Mouse (Mus musculus) MEL (cell line): Measurements from ENCODE around the gene Lnx2.

Source experiments
- CTCF ChIP-seq, 3 experiments: IDR thresholded peaks in 2 of 3; conservative IDR thresholded peaks in 1 of 3; 2 replicates each; pipeline ENCODE4 v1.5.1; 2011 to 2012; ENCODE audit warnings: low read length in 3 of 3, low read depth in 2 of 3, mild to moderate bottlenecking in 2 of 3, improper control_type of control experiment in 1 of 3, inconsistent platforms in 1 of 3, mixed read lengths in 1 of 3, moderate library complexity in 1 of 3; ENCODE audit not compliant: control insufficient read depth in 1 of 3, insufficient read depth in 1 of 3, poor library complexity in 1 of 3, severe bottlenecking in 1 of 3
- EP300 ChIP-seq, 2 experiments: IDR thresholded peaks; 2 replicates each; pipeline ENCODE4 v1.6.1; 2011; ENCODE audit warnings: improper control_type of control experiment in 2 of 2, low read length in 2 of 2, low read depth in 1 of 2, mild to moderate bottlenecking in 1 of 2
- GATA1 ChIP-seq: IDR thresholded peaks from 2 replicates; pipeline ENCODE4 v1.6.1; 2011; ENCODE audit warnings: low read depth, low read length, improper control_type of control experiment
- MAFK ChIP-seq: IDR thresholded peaks from 2 replicates; pipeline ENCODE4 v1.6.1; 2011; ENCODE audit warnings: low read depth, mild to moderate bottlenecking, low read length, improper control_type of control experiment, borderline replicate concordance
- MEF2A ChIP-seq: IDR thresholded peaks from 2 replicates; pipeline ENCODE4 v1.6.1; 2014; ENCODE audit warnings: low read depth, mild to moderate bottlenecking, inconsistent platforms, low read length, improper control_type of control experiment; ENCODE audit not compliant: poor library complexity, insufficient replicate concordance, severe bottlenecking; ENCODE audit errors: extremely low read depth
- POLR2A ChIP-seq, 2 experiments: IDR thresholded peaks; 2 replicates each; pipeline ENCODE4 v1.6.1; 2011 to 2012; ENCODE audit warnings: low read length in 2 of 2, mild to moderate bottlenecking in 2 of 2, control low read depth in 1 of 2, improper control_type of control experiment in 1 of 2, low read depth in 1 of 2, moderate library complexity in 1 of 2; ENCODE audit not compliant: control insufficient read depth in 1 of 2, insufficient read depth in 1 of 2, poor library complexity in 1 of 2
- POLR2AphosphoS2 ChIP-seq: IDR thresholded peaks from 2 replicates; pipeline ENCODE4 v1.6.1; 2011; ENCODE audit warnings: low read length, improper control_type of control experiment
- TAL1 ChIP-seq: IDR thresholded peaks from 2 replicates; pipeline ENCODE4 v1.6.1; 2012; ENCODE audit warnings: mild to moderate bottlenecking, inconsistent platforms, low read length, moderate library complexity, mixed read lengths

GRCm38 (mm10) chr5:147033155-147033554, 43.2 kb downstream of the Lnx2 start:
- no peak for TF ChIP-seq CTCF (IDR thresholded peaks at IDR 0.05 in 2 of 3, conservative IDR thresholded peaks at IDR 0.05 in 1 of 3; ENCODE audit: control insufficient read depth in 1 of 3, insufficient read depth in 1 of 3, low read depth in 2 of 3, low read length in 3 of 3, poor library complexity in 1 of 3, severe bottlenecking in 1 of 3)
- no peak for TF ChIP-seq TAL1
- no peak for TF ChIP-seq POLR2A (IDR thresholded peaks at IDR 0.05; ENCODE audit: control insufficient read depth in 1 of 2, insufficient read depth in 1 of 2, low read depth in 1 of 2, low read length in 2 of 2, poor library complexity in 1 of 2)
- no peak for TF ChIP-seq EP300 (IDR thresholded peaks at IDR 0.05; ENCODE audit: low read depth in 1 of 2, low read length in 2 of 2)
- TF ChIP-seq MEF2A: no peak
- TF ChIP-seq MAFK: no peak
- TF ChIP-seq GATA1: no peak
- no peak for TF ChIP-seq POLR2AphosphoS2
